ENCODE assay signal across 19 mouse cellular contexts in the genomic region with DNA sequence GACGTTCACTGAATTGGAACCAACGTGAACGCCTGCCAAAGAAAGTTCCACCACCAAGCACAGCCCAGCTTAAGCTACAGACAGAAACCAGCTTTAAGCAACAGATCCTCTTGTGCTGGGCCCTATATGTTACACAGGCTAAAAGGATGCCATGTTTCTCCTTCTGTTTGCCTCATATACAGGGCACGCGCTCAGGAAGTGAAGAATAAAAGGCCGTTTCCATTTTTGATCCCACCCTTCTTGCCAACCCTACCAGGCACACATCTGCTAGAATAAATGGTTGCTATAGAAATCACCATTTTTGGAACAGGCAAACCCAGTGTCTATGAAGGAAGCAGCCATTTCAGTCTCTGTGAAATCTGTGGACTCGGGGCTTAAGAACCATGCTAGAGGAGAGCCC. TPM values are rescaled to one million over a fixed set of nuclear protein-coding genes. Genes with fewer than 3 reads are reported as not detected.
DNase-seq lines count a peak whose midpoint lies in the region; ATAC-seq and TF ChIP-seq lines count a peak whose summit lies in the region.
"Had no signal": no experiment of that assay in that cellular context is flagged by ENCODE, and none has a peak within 500 bp of the region (broad histone marks: within the 10 kb centered on the region; RNA-seq: fewer than 3 reads in every experiment).

No protein-coding gene starts in this region.

- DNase-seq in layer of hippocampus, adult 11-12 months (ENCODE audit: low spot score) = peak; percentile 65
- DNase-seq in layer of hippocampus, postnatal 10 days (ENCODE audit: low spot score in 2 of 2) = no peak
- peak; percentile 49 for DNase-seq in brain, embryonic 14.5 days (ENCODE audit: low read depth)
- peak; percentile 45 to 91 for DNase-seq in left cerebral cortex, postnatal 25 days (ENCODE audit: low spot score in 2 of 2)
- no peak for DNase-seq in spleen, adult 18-20 months
- no peak for DNase-seq in adrenal gland, adult 8-10 months
- DNase-seq: adrenal gland, postnatal 10 days; cerebellum, adult 2 months; heart, postnatal 14 days; lung, postnatal 4 days had no signal

- H3K4me1 ChIP-seq in forebrain, embryonic 15.5 days = 0 out of 2 replicates have a peak, but pooled peaks cover 2% of the 10 kb centered on the region
- H3K4me1 ChIP-seq in forebrain, embryonic 12.5 days = peaks cover 6% of the 10 kb centered on the region; the same call in 1 of the 2 replicates
- H3K4me1 ChIP-seq: liver, embryonic 15.5 days had no signal

- WGBS in forebrain, embryonic 15.5 days = 65% methylated on average over 7 of the region's 7 CpGs
- WGBS in forebrain, embryonic 12.5 days = 91% methylated on average over 7 of the region's 7 CpGs

- no peaks in the 10 kb centered on the region for H3K36me3 ChIP-seq in forebrain, embryonic 15.5 days
- H3K36me3 ChIP-seq in forebrain, embryonic 12.5 days (replicated peaks) = no peaks in the 10 kb centered on the region
- H3K36me3 ChIP-seq: embryonic facial prominence, embryonic 13.5 days; hindbrain, embryonic 13.5 days; liver, embryonic 15.5 days; neural tube, embryonic 12.5 days had no signal

- H3K4me2 ChIP-seq in forebrain, embryonic 15.5 days (replicated peaks) = no peak overlapping the region
- no peak overlapping the region for H3K4me2 ChIP-seq in forebrain, embryonic 12.5 days
- H3K4me2 ChIP-seq: embryonic facial prominence, embryonic 13.5 days; heart, embryonic 11.5 days; hindbrain, embryonic 13.5 days; liver, embryonic 15.5 days; midbrain, embryonic 11.5 days; neural tube, embryonic 12.5 days had no signal

- ATAC-seq in forebrain, embryonic 15.5 days (replicated peaks) = no peak
- no peak for ATAC-seq in forebrain, embryonic 12.5 days (ENCODE audit: low FRiP score)

- TF ChIP-seq CTCF in brain, embryonic 14.5 days (IDR thresholded peaks at IDR 0.05; ENCODE audit: borderline replicate concordance, extremely low read depth, insufficient read depth, insufficient read length) = no peak

- no peak overlapping the region for H3K9ac ChIP-seq in forebrain, embryonic 15.5 days (replicated peaks)
- no peak overlapping the region for H3K9ac ChIP-seq in forebrain, embryonic 12.5 days
- H3K9ac ChIP-seq: embryonic facial prominence, embryonic 13.5 days; hindbrain, embryonic 13.5 days; liver, embryonic 15.5 days; neural tube, embryonic 12.5 days had no signal

- no peaks in the 10 kb centered on the region for H3K9me3 ChIP-seq in forebrain, embryonic 15.5 days
- no peaks in the 10 kb centered on the region for H3K9me3 ChIP-seq in forebrain, embryonic 12.5 days
- H3K9me3 ChIP-seq: embryonic facial prominence, embryonic 13.5 days; hindbrain, embryonic 13.5 days; liver, embryonic 15.5 days; neural tube, embryonic 12.5 days had no signal

- no peak overlapping the region for H3K4me3 ChIP-seq in forebrain, embryonic 15.5 days
- H3K4me3 ChIP-seq in forebrain, embryonic 12.5 days (replicated peaks) = no peak overlapping the region
- H3K4me3 ChIP-seq: embryonic facial prominence, embryonic 13.5 days; hindbrain, embryonic 13.5 days; liver, embryonic 15.5 days; neural tube, embryonic 12.5 days had no signal

- TF ChIP-seq POLR2A in brain, embryonic 14.5 days (IDR thresholded peaks at IDR 0.05; ENCODE audit: borderline replicate concordance, extremely low read depth, insufficient read depth, insufficient read length, poor library complexity, severe bottlenecking) = no peak

- H3K27ac ChIP-seq in forebrain, embryonic 15.5 days (replicated peaks) = peak overlapping the region; percentile 9
- H3K27ac ChIP-seq in forebrain, embryonic 12.5 days = no peak overlapping the region
- H3K27ac ChIP-seq: embryonic facial prominence, embryonic 13.5 days; hindbrain, embryonic 13.5 days; liver, embryonic 15.5 days; neural tube, embryonic 12.5 days had no signal

- intact Hi-C loops in left cerebral cortex, postnatal 25 days (cut with DNase I) = no loop called here

- no peaks in the 10 kb centered on the region for H3K27me3 ChIP-seq in forebrain, embryonic 15.5 days
- no peaks in the 10 kb centered on the region for H3K27me3 ChIP-seq in forebrain, embryonic 12.5 days
- H3K27me3 ChIP-seq: CH12.LX; hindbrain, embryonic 13.5 days; neural tube, embryonic 12.5 days had no signal

RNA-seq across cellular contexts. Expression of gene Zbtb16, which starts 59.8 kb away (rescaled TPM):
- 5.2 and 5.7 TPM in 2 replicates for polyA plus RNA-seq in forebrain, embryonic 15.5 days (2015; fragmentation: Nextera tagmentation; extraction: Ambion mirVana)
- 3.5 and 5.6 TPM in 2 replicates for polyA plus RNA-seq in forebrain, embryonic 12.5 days (2016; fragmentation: Nextera tagmentation; extraction: Ambion mirVana)
- total RNA-seq in layer of hippocampus, postnatal 10 days (2021) = 10 to 100 TPM; 58.2 to 66.3 TPM
- polyA plus RNA-seq in brain, embryonic 14.5 days (2012; rRNA removed) = 2.3 and 4.1 TPM in 2 replicates
- 10 to 100 TPM; 71.7 to 73.7 TPM for total RNA-seq in left cerebral cortex, postnatal 25 days (2021)
- total RNA-seq in adrenal gland, adult 8-10 months (2022) = 10 to 100 TPM; 35.2 to 79.6 (median 54.4) TPM

Comparison
In these comparisons a context has a peak if more than half of its experiments do, and no peak if none do; other contexts are left out.
1. DNase-seq: peak in layer of hippocampus, adult 11-12 months (single experiment), brain, embryonic 14.5 days (single experiment) and left cerebral cortex, postnatal 25 days (2 of 2); none in layer of hippocampus, postnatal 10 days (0 of 2), spleen, adult 18-20 months (0 of 2) and adrenal gland, adult 8-10 months (single experiment).